Mouse (Mus musculus) cerebellum, postnatal 36 days (tissue): ENCODE results near the gene Tmem132b.

Experiments
- DNase-seq, 2 experiments: peaks; one replicate each; pipeline ENCODE4 v3.0.0; 2021 to 2022; ENCODE audit warnings: mixed read lengths in 2 of 2

Gene Tmem132b

GRCm38 (mm10) chr5:125794318-125794717 lies 262.7 kb downstream of the Tmem132b start:
- no peak for DNase-seq

- no peak for DNase-seq
These were observed 268.0 kb downstream of the Tmem132b start for GRCm38 (mm10) chr5:125799622-125800021.

GRCm38 (mm10) chr5:125800025-125800424 lies 268.5 kb downstream of the Tmem132b start:
- peak; percentile 8 for DNase-seq

- no peak for DNase-seq
These were observed 271.2 kb downstream of the Tmem132b start for GRCm38 (mm10) chr5:125802801-125803200.

GRCm38 (mm10) chr5:125805327-125805726 lies 273.8 kb downstream of the Tmem132b start:
- DNase-seq, result no peak

- DNase-seq, result no peak
These were observed 276.3 kb downstream of the Tmem132b start for GRCm38 (mm10) chr5:125807861-125808260.

GRCm38 (mm10) chr5:125829342-125829741 lies 297.8 kb downstream of the Tmem132b start:
- no peak for DNase-seq

GRCm38 (mm10) chr5:125835890-125836289 lies 304.3 kb downstream of the Tmem132b start:
- no peak for DNase-seq

- no peak for DNase-seq
These were observed 305.2 kb downstream of the Tmem132b start for GRCm38 (mm10) chr5:125836761-125837160.
